ENCODE assay signal across 13 mouse cellular contexts in the genomic region with DNA sequence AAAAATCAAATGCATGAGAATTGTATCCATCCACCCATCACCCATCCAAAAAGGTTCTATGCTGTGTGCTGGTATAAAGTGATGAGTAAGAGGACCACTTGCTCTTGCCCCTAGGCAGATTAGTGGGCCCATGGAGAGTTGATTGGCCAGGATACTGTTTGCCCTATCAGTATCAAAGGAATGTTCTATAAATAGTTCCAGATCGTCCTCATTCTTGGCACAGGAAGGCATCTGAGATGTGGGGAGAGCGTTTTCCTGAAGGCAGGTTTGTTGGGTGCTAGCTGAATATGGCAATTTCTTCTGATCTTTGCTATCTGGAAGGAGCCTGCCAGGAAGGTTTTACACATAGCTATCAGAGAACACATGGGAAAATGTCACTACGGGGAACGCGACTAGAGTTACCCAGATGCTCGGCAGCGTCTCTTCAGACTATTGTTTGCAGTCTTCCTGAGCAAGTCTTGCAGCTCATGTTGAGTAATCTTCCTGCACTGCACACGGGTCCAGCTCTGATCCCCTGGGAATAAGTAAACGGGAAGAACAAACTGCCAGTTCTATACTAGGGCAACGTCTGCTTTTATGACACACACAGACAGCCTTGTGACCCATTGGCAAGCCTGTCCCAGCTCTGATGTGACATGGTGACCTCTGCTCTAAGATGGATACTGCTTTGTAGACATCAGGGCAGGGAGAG. TPM values are rescaled to one million over a fixed set of nuclear protein-coding genes. Genes with fewer than 3 reads are reported as not detected.
DNase-seq lines count a peak whose midpoint lies in the region; ATAC-seq and TF ChIP-seq lines count a peak whose summit lies in the region.
"Had no signal": no experiment of that assay in that cellular context is flagged by ENCODE, and none has a peak within 500 bp of the region (broad histone marks: within the 10 kb centered on the region; RNA-seq: fewer than 3 reads in every experiment).

No protein-coding gene starts in this region.

- no peak for TF ChIP-seq CTCF in heart, adult 2 months (IDR thresholded peaks at IDR 0.05)

- peak overlapping the region; percentile 42 for H3K27ac ChIP-seq in heart, adult 2 months
- H3K27ac ChIP-seq in lung, embryonic 16.5 days (ENCODE audit: low read length), result no peak overlapping the region
- H3K27ac ChIP-seq: heart, embryonic 13.5 days; limb, embryonic 10.5 days had no signal

- ATAC-seq in lung, embryonic 16.5 days (ENCODE audit: low read depth), result peak; percentile 29; the same call in 1 of the 2 replicates

- TF ChIP-seq POLR2A in heart, adult 2 months (IDR thresholded peaks at IDR 0.05; ENCODE audit: insufficient read depth, low read depth, low read length), result peak; percentile 21; the same call in 1 of the 2 replicates

- peaks cover 31% of the 10 kb centered on the region for H3K36me3 ChIP-seq in heart, adult 2 months (ENCODE audit: control insufficient read depth, insufficient read depth, low read length)
- H3K36me3 ChIP-seq in lung, embryonic 16.5 days (ENCODE audit: control insufficient read depth, insufficient read depth, low read length), result peaks cover 3% of the 10 kb centered on the region; the same call in 1 of the 2 replicates

- intact Hi-C loops in heart, adult 2 months (cut with DNase I), result loop anchor here (1.0 to 5.0 kb wide), 2 partner anchors 23 to 40 kb away; no protein-coding TSS in a partner anchor
- intact Hi-C loops in heart, postnatal 14 days (cut with DNase I), result no loop called here

- peak; percentile 82; the same call in 1 of the 2 replicates for TF ChIP-seq EP300 in heart, adult 2 months (IDR thresholded peaks at IDR 0.05; ENCODE audit: insufficient read depth, low read depth, low read length)

- no peak overlapping the region for H3K9ac ChIP-seq in heart, adult 2 months (ENCODE audit: low read depth, low read length)
- H3K9ac ChIP-seq in lung, embryonic 16.5 days (ENCODE audit: low read length), result no peak overlapping the region
- H3K9ac ChIP-seq: heart, embryonic 13.5 days had no signal

- H3K4me2 ChIP-seq in lung, embryonic 16.5 days (ENCODE audit: low read depth, low read length), result no peak overlapping the region
- H3K4me2 ChIP-seq: heart, embryonic 13.5 days had no signal

- WGBS in heart, adult 2 months, result 28% methylated on average over 10 of the region's 10 CpGs
- WGBS in lung, embryonic 16.5 days, result 25% methylated on average over 10 of the region's 10 CpGs

- H3K4me3 ChIP-seq in heart, adult 2 months, result no peak overlapping the region
- H3K4me3 ChIP-seq in lung, embryonic 16.5 days (ENCODE audit: low read length), result no peak overlapping the region
- H3K4me3 ChIP-seq: heart, embryonic 13.5 days; limb, embryonic 10.5 days; megakaryocyte, embryonic 14.5 days had no signal

- no peaks in the 10 kb centered on the region for H3K9me3 ChIP-seq in lung, embryonic 16.5 days (ENCODE audit: control insufficient read depth, low read length)
- H3K9me3 ChIP-seq: heart, embryonic 13.5 days; limb, embryonic 10.5 days had no signal

- H3K79me2 ChIP-seq in heart, adult 2 months (replicated peaks; ENCODE audit: control insufficient read depth, insufficient read depth, low read length), result no peaks in the 10 kb centered on the region

- DNase-seq in adrenal gland, adult 2 months, result peak; percentile 56
- DNase-seq in adrenal gland, adult 8-10 months, result no peak
- peak; percentile 46 to 64 for DNase-seq in heart, adult 2 months
- no peak for DNase-seq in heart, postnatal 14 days
- DNase-seq in lung, postnatal 14 days, result no peak
- DNase-seq in frontal cortex, adult 2 months (ENCODE audit: extremely low spot score in 1 of 2, low spot score in 1 of 2), result no peak
- DNase-seq in urinary bladder, postnatal 14 days (ENCODE audit: low spot score), result no peak
- DNase-seq: cerebellum, postnatal 36 days; thymus, adult 18-20 months had no signal

- H3K27me3 ChIP-seq in heart, adult 2 months (ENCODE audit: control insufficient read depth, insufficient read depth, low read length), result no peaks in the 10 kb centered on the region
- H3K27me3 ChIP-seq in lung, embryonic 16.5 days (ENCODE audit: control insufficient read depth, insufficient read depth, low read depth, low read length), result no peaks in the 10 kb centered on the region
- H3K27me3 ChIP-seq: heart, embryonic 13.5 days had no signal

- H3K4me1 ChIP-seq in heart, adult 2 months (ENCODE audit: control insufficient read depth, insufficient read depth, low read length), result peaks cover 24% of the 10 kb centered on the region
- peaks cover 19% of the 10 kb centered on the region for H3K4me1 ChIP-seq in lung, embryonic 16.5 days (replicated peaks; ENCODE audit: control insufficient read depth, insufficient read depth, low read length)

RNA-seq across cellular contexts. Expression of a gene that starts 44.5 kb away (rescaled TPM):
- total RNA-seq in adrenal gland, adult 2 months (2021), result 10 to 100 TPM; 32.1 to 46.3 TPM
- polyA plus RNA-seq in adrenal gland, adult 2 months (2012; rRNA removed), result 16.4 and 16.6 TPM in 2 replicates
- 10 to 100 TPM; 38.0 to 54.0 (median 45.8) TPM for total RNA-seq in adrenal gland, adult 8-10 months (2022)
- total RNA-seq in heart, adult 2 months (2021), result 10 to 100 TPM; 20.7 to 29.6 TPM
- polyA plus RNA-seq in heart, adult 2 months (2012; rRNA removed), result 15.6 and 24.2 TPM in 2 replicates
- 10 to 100 TPM; 41.9 to 56.8 TPM for total RNA-seq in heart, postnatal 14 days (2021)
- 11.6 and 13.3 TPM in 2 replicates for polyA plus RNA-seq in lung, embryonic 16.5 days (2015; fragmentation: Nextera tagmentation; extraction: Ambion mirVana)
- polyA plus RNA-seq in frontal cortex, adult 2 months (2012; rRNA removed), result 9.9 and 16.7 TPM in 2 replicates

Comparison
In these comparisons a context has a peak if more than half of its experiments do, and no peak if none do; other contexts are left out.
1. DNase-seq: peak in adrenal gland, adult 2 months (single experiment) and heart, adult 2 months (2 of 2); none in adrenal gland, adult 8-10 months (single experiment), heart, postnatal 14 days (0 of 2), lung, postnatal 14 days (single experiment), frontal cortex, adult 2 months (0 of 2) and urinary bladder, postnatal 14 days (single experiment).